Mouse (Mus musculus): ENCODE results near the gene Rpl27. TPM values are rescaled to one million over a fixed set of nuclear protein-coding genes. Genes with fewer than 3 reads are reported as not detected.

Gene Rpl27
- polyA plus RNA-seq, 1 experiment, result 2,812 TPM

- Histone ChIP-seq H3K36me3 (ENCODE audit: control insufficient read depth, insufficient read depth) (no peaks in the 10 kb centered on the region), H3K79me2 (ENCODE audit: control insufficient read depth, insufficient read depth) (no peaks in the 10 kb centered on the region), H3K4me3 (ENCODE audit: insufficient read depth, poor library complexity, severe bottlenecking) (no peak overlapping the region), H3K79me3 (ENCODE audit: low read depth) (no peaks in the 10 kb centered on the region), H3K27me3 (ENCODE audit: control insufficient read depth, insufficient read depth, insufficient read length) (no peaks in the 10 kb centered on the region), H3ac (ENCODE audit: control insufficient read depth, insufficient read length, low read depth) (no peak overlapping the region)
- TF ChIP-seq CEBPB (IDR thresholded peaks at IDR 0.05; ENCODE audit: low read depth), result no peak
These were observed 37.1 kb downstream of the Rpl27 start for GRCm38 (mm10) chr11:101479171-101479635.

- Histone ChIP-seq H3K36me3 (ENCODE audit: control insufficient read depth, insufficient read depth) (no peaks in the 10 kb centered on the region), H3K27me3 (ENCODE audit: control insufficient read depth, insufficient read depth, insufficient read length) (no peaks in the 10 kb centered on the region), H3K79me3 (ENCODE audit: low read depth) (no peaks in the 10 kb centered on the region), H3K79me2 (ENCODE audit: control insufficient read depth, insufficient read depth) (no peaks in the 10 kb centered on the region), H3ac (ENCODE audit: control insufficient read depth, insufficient read length, low read depth) (no peak overlapping the region), H3K4me3 (ENCODE audit: insufficient read depth, poor library complexity, severe bottlenecking) (no peak overlapping the region)
- TF ChIP-seq USF1 (IDR thresholded peaks at IDR 0.05; ENCODE audit: low read depth), result no peak
- no peak for TF ChIP-seq CEBPB (IDR thresholded peaks at IDR 0.05; ENCODE audit: low read depth)
- no peak for TF ChIP-seq CTCF (IDR thresholded peaks at IDR 0.05; ENCODE audit: control insufficient read depth, insufficient read depth, insufficient read length)
- TF ChIP-seq MYOD1 (IDR thresholded peaks at IDR 0.05; ENCODE audit: control insufficient read depth, insufficient read length, low read depth), result no peak
- TF ChIP-seq FOSL1 (IDR thresholded peaks at IDR 0.05; ENCODE audit: insufficient read depth, low read length, poor library complexity, severe bottlenecking), result no peak
- TF ChIP-seq MAX (IDR thresholded peaks at IDR 0.05), result no peak
- TF ChIP-seq MYOG (IDR thresholded peaks at IDR 0.05; ENCODE audit: control insufficient read depth, extremely low read depth, insufficient read length), result no peak
These were observed 38.8 kb downstream of the Rpl27 start for GRCm38 (mm10) chr11:101480912-101481311.

- TF ChIP-seq MAX (IDR thresholded peaks at IDR 0.05), result no peak
- no peak for TF ChIP-seq USF1 (IDR thresholded peaks at IDR 0.05; ENCODE audit: low read depth)
- TF ChIP-seq CEBPB (IDR thresholded peaks at IDR 0.05; ENCODE audit: low read depth), result no peak
- no peak for TF ChIP-seq CTCF (IDR thresholded peaks at IDR 0.05; ENCODE audit: control insufficient read depth, insufficient read depth, insufficient read length)
- TF ChIP-seq MYOG (IDR thresholded peaks at IDR 0.05; ENCODE audit: control insufficient read depth, extremely low read depth, insufficient read length), result no peak
- no peak for TF ChIP-seq MYOD1 (IDR thresholded peaks at IDR 0.05; ENCODE audit: control insufficient read depth, insufficient read length, low read depth)
- no peak for TF ChIP-seq FOSL1 (IDR thresholded peaks at IDR 0.05; ENCODE audit: insufficient read depth, low read length, poor library complexity, severe bottlenecking)
- H3K36me3 ChIP-seq (ENCODE audit: control insufficient read depth, insufficient read depth), result peaks cover 25% of the 10 kb centered on the region
These were observed 41.7 kb downstream of the Rpl27 start for GRCm38 (mm10) chr11:101483804-101484203.

GRCm38 (mm10) chr11:101484245-101484644, 42.1 kb downstream of the Rpl27 start:
- Histone ChIP-seq H3ac (ENCODE audit: control insufficient read depth, insufficient read length, low read depth) (no peak overlapping the region), H3K36me3 (ENCODE audit: control insufficient read depth, insufficient read depth) (peaks cover 29% of the 10 kb centered on the region)
- TF ChIP-seq CEBPB (IDR thresholded peaks at IDR 0.05; ENCODE audit: low read depth) (no peak), MYOG (IDR thresholded peaks at IDR 0.05; ENCODE audit: control insufficient read depth, extremely low read depth, insufficient read length) (no peak), MAX (IDR thresholded peaks at IDR 0.05) (no peak), USF1 (IDR thresholded peaks at IDR 0.05; ENCODE audit: low read depth) (no peak), MYOD1 (IDR thresholded peaks at IDR 0.05; ENCODE audit: control insufficient read depth, insufficient read length, low read depth) (no peak), FOSL1 (IDR thresholded peaks at IDR 0.05; ENCODE audit: insufficient read depth, low read length, poor library complexity, severe bottlenecking) (no peak), CTCF (IDR thresholded peaks at IDR 0.05; ENCODE audit: control insufficient read depth, insufficient read depth, insufficient read length) (no peak)

More at GRCm38 (mm10) chr11:101483804-101484203, 41.7 kb downstream of the Rpl27 start:
- Histone ChIP-seq H3K4me3 (ENCODE audit: insufficient read depth, poor library complexity, severe bottlenecking) (no peak overlapping the region), H3K27me3 (ENCODE audit: control insufficient read depth, insufficient read depth, insufficient read length) (no peaks in the 10 kb centered on the region), H3K79me2 (ENCODE audit: control insufficient read depth, insufficient read depth) (no peaks in the 10 kb centered on the region), H3K79me3 (ENCODE audit: low read depth) (no peaks in the 10 kb centered on the region), H3ac (ENCODE audit: control insufficient read depth, insufficient read length, low read depth) (no peak overlapping the region)

GRCm38 (mm10) chr11:101484814-101485213, 42.7 kb downstream of the Rpl27 start:
- H3K79me2 ChIP-seq (ENCODE audit: control insufficient read depth, insufficient read depth), result no peaks in the 10 kb centered on the region
- no peak overlapping the region for H3ac ChIP-seq (ENCODE audit: control insufficient read depth, insufficient read length, low read depth)
- TF ChIP-seq MAX (IDR thresholded peaks at IDR 0.05) (no peak), CEBPB (IDR thresholded peaks at IDR 0.05; ENCODE audit: low read depth) (no peak), USF1 (IDR thresholded peaks at IDR 0.05; ENCODE audit: low read depth) (no peak), MYOD1 (IDR thresholded peaks at IDR 0.05; ENCODE audit: control insufficient read depth, insufficient read length, low read depth) (no peak), FOSL1 (IDR thresholded peaks at IDR 0.05; ENCODE audit: insufficient read depth, low read length, poor library complexity, severe bottlenecking) (no peak), CTCF (IDR thresholded peaks at IDR 0.05; ENCODE audit: control insufficient read depth, insufficient read depth, insufficient read length) (no peak), MYOG (IDR thresholded peaks at IDR 0.05; ENCODE audit: control insufficient read depth, extremely low read depth, insufficient read length) (no peak)
- peaks cover 35% of the 10 kb centered on the region for H3K36me3 ChIP-seq (ENCODE audit: control insufficient read depth, insufficient read depth)
- no peaks in the 10 kb centered on the region for H3K27me3 ChIP-seq (ENCODE audit: control insufficient read depth, insufficient read depth, insufficient read length)
- no peaks in the 10 kb centered on the region for H3K79me3 ChIP-seq (ENCODE audit: low read depth)
- H3K4me3 ChIP-seq (ENCODE audit: insufficient read depth, poor library complexity, severe bottlenecking), result no peak overlapping the region

More at GRCm38 (mm10) chr11:101484245-101484644, 42.1 kb downstream of the Rpl27 start:
- H3K79me3 ChIP-seq (ENCODE audit: low read depth), result no peaks in the 10 kb centered on the region
- no peak overlapping the region for H3K4me3 ChIP-seq (ENCODE audit: insufficient read depth, poor library complexity, severe bottlenecking)
- no peaks in the 10 kb centered on the region for H3K27me3 ChIP-seq (ENCODE audit: control insufficient read depth, insufficient read depth, insufficient read length)
- no peaks in the 10 kb centered on the region for H3K79me2 ChIP-seq (ENCODE audit: control insufficient read depth, insufficient read depth)

GRCm38 (mm10) chr11:101485509-101486028, 43.5 kb downstream of the Rpl27 start:
- no peaks in the 10 kb centered on the region for H3K79me3 ChIP-seq (ENCODE audit: low read depth)
- no peaks in the 10 kb centered on the region for H3K27me3 ChIP-seq (ENCODE audit: control insufficient read depth, insufficient read depth, insufficient read length)
- no peak overlapping the region for H3ac ChIP-seq (ENCODE audit: control insufficient read depth, insufficient read length, low read depth)
- H3K36me3 ChIP-seq (ENCODE audit: control insufficient read depth, insufficient read depth), result peaks cover 42% of the 10 kb centered on the region
- H3K79me2 ChIP-seq (ENCODE audit: control insufficient read depth, insufficient read depth), result no peaks in the 10 kb centered on the region
- no peak overlapping the region for H3K4me3 ChIP-seq (ENCODE audit: insufficient read depth, poor library complexity, severe bottlenecking)
- TF ChIP-seq CTCF (IDR thresholded peaks at IDR 0.05; ENCODE audit: control insufficient read depth, insufficient read depth, insufficient read length), result no peak

All from C2C12 (cell line).